Mouse (Mus musculus): ENCODE results near the gene Nfkbil1. TPM values are rescaled to one million over a fixed set of nuclear protein-coding genes. Genes with fewer than 3 reads are reported as not detected.

Nfkbil1 gene
- 9.2 and 9.4 TPM in 2 replicates for polyA plus RNA-seq (2015; fragmentation: Nextera tagmentation; extraction: Ambion mirVana)

GRCm38 (mm10) chr17:35235614-35236389, at the start of gene Nfkbil1:
Gene Nfkbil1, minus strand, starts transcription at chr17:35235792.
- under 1% methylated on average over 35 of the region's 35 CpGs for WGBS
- Histone ChIP-seq H3K27me3 (ENCODE audit: control insufficient read depth, insufficient read depth, low read depth, low read length) (no peaks in the 10 kb centered on the region), H3K27ac (ENCODE audit: low read length) (peak within 1 kb of the TSS; percentile 95), H3K9me3 (replicated peaks; ENCODE audit: control insufficient read depth, low read length, poor library complexity, severe bottlenecking) (no peaks in the 10 kb centered on the region), H3K4me3 (ENCODE audit: low read depth, low read length) (peak within 1 kb of the TSS; percentile 47), H3K4me2 (ENCODE audit: low read length) (peak within 1 kb of the TSS; percentile 97), H3K36me3 (ENCODE audit: control insufficient read depth, insufficient read depth, low read length) (peaks cover 3% of the 10 kb centered on the region), H3K4me1 (ENCODE audit: control insufficient read depth, insufficient read depth, low read length) (peaks cover 31% of the 10 kb centered on the region), H3K9ac (ENCODE audit: low read depth, low read length) (peak within 1 kb of the TSS; percentile 84)
- ATAC-seq = peak; percentile 86

- Histone ChIP-seq H3K4me2 (ENCODE audit: low read length) (no peak overlapping the region), H3K27ac (ENCODE audit: low read length) (no peak overlapping the region), H3K4me3 (ENCODE audit: low read depth, low read length) (no peak overlapping the region), H3K9me3 (replicated peaks; ENCODE audit: control insufficient read depth, low read length, poor library complexity, severe bottlenecking) (no peaks in the 10 kb centered on the region), H3K36me3 (ENCODE audit: control insufficient read depth, insufficient read depth, low read length) (no peaks in the 10 kb centered on the region), H3K27me3 (ENCODE audit: control insufficient read depth, insufficient read depth, low read depth, low read length) (no peaks in the 10 kb centered on the region; the same call in 1 of the 2 replicates), H3K9ac (ENCODE audit: low read depth, low read length) (no peak overlapping the region), H3K4me1 (ENCODE audit: control insufficient read depth, insufficient read depth, low read length) (0 out of 2 replicates have a peak, but pooled peaks cover 3% of the 10 kb centered on the region)
- ATAC-seq = no peak
- 75% methylated on average over 3 of the region's 3 CpGs for WGBS
Observed at GRCm38 (mm10) chr17:35280276-35280675, 44.7 kb upstream of the Nfkbil1 start.

DNA sequence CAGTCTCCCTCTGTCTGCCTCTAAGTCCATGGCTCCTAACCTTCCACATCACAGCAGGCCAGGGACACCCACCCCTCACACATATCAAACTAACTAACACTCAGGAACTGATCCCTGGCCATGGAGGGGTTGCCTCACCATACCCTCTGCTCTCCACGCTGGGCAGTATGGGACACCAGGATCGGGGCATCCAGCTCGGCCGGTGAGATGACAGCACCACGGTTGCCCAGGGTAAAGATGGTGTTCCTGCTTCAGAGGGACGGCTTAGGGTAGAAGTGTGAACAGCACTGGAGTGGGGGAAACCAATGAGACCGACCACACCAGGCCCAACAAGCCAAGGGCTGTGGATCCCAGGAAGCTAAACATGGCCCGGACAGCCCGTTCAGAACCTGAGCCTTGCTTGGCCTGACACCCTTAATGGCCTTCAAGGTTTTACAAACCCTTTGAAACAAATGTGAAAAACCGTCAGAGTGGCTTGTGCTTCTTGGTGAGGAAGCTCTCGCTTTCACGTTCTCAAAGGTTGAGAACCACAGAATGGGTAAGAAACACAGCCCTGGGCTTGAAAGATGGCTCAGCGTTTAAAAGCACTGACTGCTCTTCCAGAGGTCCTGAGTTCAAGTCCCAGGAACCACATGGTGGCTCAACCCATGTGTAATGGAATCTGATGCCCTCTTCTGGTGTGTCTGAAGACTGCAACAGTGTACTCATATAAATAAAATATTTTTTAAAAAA, 43.5 kb upstream of the Nfkbil1 start:
- WGBS = 88% methylated on average over 13 of the region's 13 CpGs
- Histone ChIP-seq H3K27me3 (ENCODE audit: control insufficient read depth, insufficient read depth, low read depth, low read length) (no peaks in the 10 kb centered on the region; the same call in 1 of the 2 replicates), H3K27ac (ENCODE audit: low read length) (no peak overlapping the region), H3K4me3 (ENCODE audit: low read depth, low read length) (no peak overlapping the region), H3K4me2 (ENCODE audit: low read length) (no peak overlapping the region), H3K9ac (ENCODE audit: low read depth, low read length) (no peak overlapping the region), H3K9me3 (replicated peaks; ENCODE audit: control insufficient read depth, low read length, poor library complexity, severe bottlenecking) (no peaks in the 10 kb centered on the region), H3K4me1 (ENCODE audit: control insufficient read depth, insufficient read depth, low read length) (0 out of 2 replicates have a peak, but pooled peaks cover 3% of the 10 kb centered on the region), H3K36me3 (ENCODE audit: control insufficient read depth, insufficient read depth, low read length) (no peaks in the 10 kb centered on the region)
- ATAC-seq = no peak

DNA sequence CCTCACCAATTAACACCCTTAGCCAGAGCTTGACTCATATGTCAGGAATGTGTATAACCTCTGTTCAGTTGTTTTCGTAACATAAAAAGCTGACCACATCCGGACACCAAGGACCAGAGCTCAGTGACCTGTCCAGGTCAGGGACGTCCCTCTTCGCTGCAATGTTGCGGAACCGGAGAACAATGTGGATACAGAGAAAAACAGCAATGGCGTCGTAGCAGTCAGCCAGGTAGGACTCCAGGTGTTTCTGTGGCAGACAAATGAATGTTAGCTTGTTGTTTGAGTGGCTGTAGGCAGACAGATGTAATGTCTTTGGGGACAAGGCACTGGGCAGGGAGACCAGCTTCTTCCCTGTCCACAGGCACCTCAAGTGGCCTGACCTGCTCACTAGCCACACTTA, 42.5 kb upstream of the Nfkbil1 start:
- Histone ChIP-seq H3K36me3 (ENCODE audit: control insufficient read depth, insufficient read depth, low read length) (no peaks in the 10 kb centered on the region), H3K27ac (ENCODE audit: low read length) (no peak overlapping the region), H3K27me3 (ENCODE audit: control insufficient read depth, insufficient read depth, low read depth, low read length) (no peaks in the 10 kb centered on the region; the same call in 1 of the 2 replicates), H3K4me2 (ENCODE audit: low read length) (no peak overlapping the region), H3K4me1 (ENCODE audit: control insufficient read depth, insufficient read depth, low read length) (0 out of 2 replicates have a peak, but pooled peaks cover 3% of the 10 kb centered on the region), H3K4me3 (ENCODE audit: low read depth, low read length) (no peak overlapping the region), H3K9me3 (replicated peaks; ENCODE audit: control insufficient read depth, low read length, poor library complexity, severe bottlenecking) (no peaks in the 10 kb centered on the region), H3K9ac (ENCODE audit: low read depth, low read length) (no peak overlapping the region)
- no peak for ATAC-seq
- WGBS = 86% methylated on average over 8 of the region's 8 CpGs

DNA sequence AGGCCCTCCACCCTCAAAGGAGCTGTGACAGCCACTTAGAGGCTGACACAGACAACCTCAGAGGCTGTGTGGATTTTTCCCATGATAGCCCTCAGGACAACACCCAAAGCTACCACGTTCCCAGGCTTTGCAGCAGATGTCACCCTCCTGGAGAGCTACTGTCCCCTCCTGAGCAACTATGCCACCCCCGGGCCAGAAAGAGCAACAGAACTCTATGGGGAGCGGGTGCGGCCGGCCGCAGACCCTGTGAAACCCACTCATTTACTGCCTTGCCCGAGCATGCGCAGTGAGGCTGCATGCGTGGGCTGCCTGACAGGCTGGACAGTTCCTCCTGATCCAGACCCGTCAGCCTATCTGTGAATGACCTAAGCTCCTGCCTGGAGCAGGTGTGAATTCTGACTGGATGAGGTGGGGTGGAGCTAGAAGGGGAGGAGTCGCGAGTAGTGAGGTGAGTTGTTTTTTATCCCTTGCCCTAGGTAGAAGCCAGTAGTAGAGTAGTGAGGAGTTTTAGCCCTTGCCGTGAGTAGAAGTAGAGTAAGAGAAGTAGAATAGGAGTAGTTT, 40.8 kb upstream of the Nfkbil1 start:
- ATAC-seq = no peak
- 0 out of 2 replicates have a peak, but pooled peaks cover 2% of the 10 kb centered on the region for H3K9me3 ChIP-seq (replicated peaks; ENCODE audit: control insufficient read depth, low read length, poor library complexity, severe bottlenecking)
- WGBS = 26% methylated on average over 13 of the region's 13 CpGs
- no peaks in the 10 kb centered on the region; the same call in 1 of the 2 replicates for H3K27me3 ChIP-seq (ENCODE audit: control insufficient read depth, insufficient read depth, low read depth, low read length)
- H3K36me3 ChIP-seq (ENCODE audit: control insufficient read depth, insufficient read depth, low read length) = no peaks in the 10 kb centered on the region
- H3K4me3 ChIP-seq (ENCODE audit: low read depth, low read length) = peak overlapping the region; percentile 16
- H3K4me2 ChIP-seq (ENCODE audit: low read length) = peak overlapping the region; percentile 44
- 0 out of 2 replicates have a peak, but pooled peaks cover 3% of the 10 kb centered on the region for H3K4me1 ChIP-seq (ENCODE audit: control insufficient read depth, insufficient read depth, low read length)
- H3K27ac ChIP-seq (ENCODE audit: low read length) = no peak overlapping the region
- H3K9ac ChIP-seq (ENCODE audit: low read depth, low read length) = peak overlapping the region; percentile 53; the same call in 1 of the 2 replicates

- H3K9ac ChIP-seq (ENCODE audit: low read depth, low read length) = no peak overlapping the region
- 5% methylated on average over 11 of the region's 11 CpGs for WGBS
- H3K27me3 ChIP-seq (ENCODE audit: control insufficient read depth, insufficient read depth, low read depth, low read length) = no peaks in the 10 kb centered on the region; the same call in 1 of the 2 replicates
- 0 out of 2 replicates have a peak, but pooled peaks have one; percentile 42 for ATAC-seq
- no peak overlapping the region for H3K4me3 ChIP-seq (ENCODE audit: low read depth, low read length)
- no peaks in the 10 kb centered on the region for H3K36me3 ChIP-seq (ENCODE audit: control insufficient read depth, insufficient read depth, low read length)
- 0 out of 2 replicates have a peak, but pooled peaks cover 3% of the 10 kb centered on the region for H3K4me1 ChIP-seq (ENCODE audit: control insufficient read depth, insufficient read depth, low read length)
- 0 out of 2 replicates have a peak, but pooled peaks cover 2% of the 10 kb centered on the region for H3K9me3 ChIP-seq (replicated peaks; ENCODE audit: control insufficient read depth, low read length, poor library complexity, severe bottlenecking)
- no peak overlapping the region for H3K27ac ChIP-seq (ENCODE audit: low read length)
- no peak overlapping the region for H3K4me2 ChIP-seq (ENCODE audit: low read length)
Observed at GRCm38 (mm10) chr17:35274770-35275169, 39.2 kb upstream of the Nfkbil1 start.

GRCm38 (mm10) chr17:35272249-35272648, 36.7 kb upstream of the Nfkbil1 start:
- Histone ChIP-seq H3K4me1 (ENCODE audit: control insufficient read depth, insufficient read depth, low read length) (peaks cover 3% of the 10 kb centered on the region; the same call in 1 of the 2 replicates), H3K27ac (ENCODE audit: low read length) (no peak overlapping the region), H3K36me3 (ENCODE audit: control insufficient read depth, insufficient read depth, low read length) (no peaks in the 10 kb centered on the region), H3K27me3 (ENCODE audit: control insufficient read depth, insufficient read depth, low read depth, low read length) (no peaks in the 10 kb centered on the region; the same call in 1 of the 2 replicates), H3K4me3 (ENCODE audit: low read depth, low read length) (no peak overlapping the region), H3K9ac (ENCODE audit: low read depth, low read length) (no peak overlapping the region), H3K9me3 (replicated peaks; ENCODE audit: control insufficient read depth, low read length, poor library complexity, severe bottlenecking) (0 out of 2 replicates have a peak, but pooled peaks cover 2% of the 10 kb centered on the region), H3K4me2 (ENCODE audit: low read length) (no peak overlapping the region)
- ATAC-seq = no peak
- 71% methylated on average over 3 of the region's 3 CpGs for WGBS

GRCm38 (mm10) chr17:35269653-35270347, 34.2 kb upstream of the Nfkbil1 start:
- no peak for ATAC-seq
- no peaks in the 10 kb centered on the region; the same call in 1 of the 2 replicates for H3K4me1 ChIP-seq (ENCODE audit: control insufficient read depth, insufficient read depth, low read length)
- H3K27me3 ChIP-seq (ENCODE audit: control insufficient read depth, insufficient read depth, low read depth, low read length) = no peaks in the 10 kb centered on the region
- WGBS = 19% methylated on average over 3 of the region's 3 CpGs
- H3K27ac ChIP-seq (ENCODE audit: low read length) = no peak overlapping the region
- H3K4me2 ChIP-seq (ENCODE audit: low read length) = no peak overlapping the region
- no peak overlapping the region for H3K4me3 ChIP-seq (ENCODE audit: low read depth, low read length)
- no peaks in the 10 kb centered on the region for H3K36me3 ChIP-seq (ENCODE audit: control insufficient read depth, insufficient read depth, low read length)
- H3K9me3 ChIP-seq (replicated peaks; ENCODE audit: control insufficient read depth, low read length, poor library complexity, severe bottlenecking) = 0 out of 2 replicates have a peak, but pooled peaks cover 2% of the 10 kb centered on the region
- H3K9ac ChIP-seq (ENCODE audit: low read depth, low read length) = no peak overlapping the region

Data from midbrain, embryonic 16.5 days (tissue).